Mouse (Mus musculus) embryonic fibroblast, embryonic 13.5 days (primary cell): ENCODE measurements around the gene Cryba2.

ENCODE experiments used
- CTCF ChIP-seq: IDR thresholded peaks from 2 replicates; pipeline ENCODE4 v1.5.1; 2011; ENCODE audit warnings: mild to moderate bottlenecking, control low read depth, low read length, moderate library complexity, borderline replicate concordance; ENCODE audit not compliant: insufficient read depth
- POLR2A ChIP-seq: IDR thresholded peaks from 2 replicates; pipeline ENCODE4 v1.6.1; 2011; ENCODE audit warnings: low read depth, mild to moderate bottlenecking, control low read depth, low read length, moderate library complexity

DNA sequence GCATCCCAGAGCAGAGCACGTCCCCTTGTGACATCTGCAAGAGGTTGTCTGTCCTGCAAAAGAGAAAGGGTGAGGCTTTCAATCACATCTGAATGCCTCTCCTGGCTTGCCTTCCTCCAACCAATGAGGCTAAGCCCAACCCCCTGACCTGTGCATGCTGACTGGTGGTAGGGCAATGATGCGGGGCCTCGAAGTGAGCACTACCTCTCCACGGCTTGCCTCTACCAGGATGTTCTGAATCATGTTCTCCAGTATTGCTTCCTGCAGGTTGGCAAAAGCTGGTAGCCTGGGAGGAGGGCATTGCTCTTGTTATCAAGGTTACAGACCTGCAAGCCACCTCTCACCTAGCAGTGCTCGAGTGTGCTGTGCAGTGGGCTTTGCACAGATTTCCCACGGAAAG lies 9.2 kb upstream of the Cryba2 start:
- TF ChIP-seq CTCF: no peak
- TF ChIP-seq POLR2A: no peak
